Mouse (Mus musculus): ENCODE measurements at regions not wholly inside any gene's neighbourhood (a gene's known extent, or its start where the extent isn't known, plus 50 kb on each side); places are given as distances from the start of the nearest gene placed in this dataset.

- TF ChIP-seq TCF3 (IDR thresholded peaks at IDR 0.05; ENCODE audit: insufficient read length, low read depth) (no peak), POLR2AphosphoS2 (IDR thresholded peaks at IDR 0.05; ENCODE audit: insufficient read length, low read depth) (no peak), E2F4 (IDR thresholded peaks at IDR 0.05; ENCODE audit: insufficient read depth) (no peak), USF1 (IDR thresholded peaks at IDR 0.05; ENCODE audit: low read depth) (no peak), POLR2A (IDR thresholded peaks at IDR 0.05; ENCODE audit: insufficient read length, low read depth) (no peak), MAX (IDR thresholded peaks at IDR 0.05; ENCODE audit: low read depth) (no peak), TCF12 (IDR thresholded peaks at IDR 0.05; ENCODE audit: insufficient read depth, poor library complexity, severe bottlenecking) (no peak), MYOD1 (IDR thresholded peaks at IDR 0.05; ENCODE audit: control insufficient read depth in 1 of 3, insufficient read length in 2 of 3, low read depth in 2 of 3) (no peak), SRF (IDR thresholded peaks at IDR 0.05; ENCODE audit: control insufficient read depth, insufficient read length, low read depth) (no peak)
- H3K4me2 ChIP-seq (ENCODE audit: low read depth) = no peak overlapping the region
- no peak overlapping the region for H3ac ChIP-seq (ENCODE audit: control insufficient read depth, insufficient read length)
- H3K79me2 ChIP-seq (ENCODE audit: control insufficient read depth, insufficient read depth) = no peaks in the 10 kb centered on the region
- H3K36me3 ChIP-seq (ENCODE audit: control insufficient read depth, insufficient read depth) = no peaks in the 10 kb centered on the region
- H3K4me3 ChIP-seq = no peak overlapping the region
- H3K27me3 ChIP-seq (ENCODE audit: control insufficient read depth, insufficient read depth, insufficient read length) = no peaks in the 10 kb centered on the region
These were observed 345.0 kb upstream of the Lcorl start for GRCm38 (mm10) chr5:46202457-46202772.

- Histone ChIP-seq H3K27me3 (ENCODE audit: control insufficient read depth, insufficient read depth, insufficient read length) (no peaks in the 10 kb centered on the region), H3K4me3 (no peak overlapping the region), H3ac (ENCODE audit: control insufficient read depth, insufficient read length) (no peak overlapping the region), H3K4me2 (ENCODE audit: low read depth) (no peak overlapping the region), H3K79me2 (ENCODE audit: control insufficient read depth, insufficient read depth) (no peaks in the 10 kb centered on the region), H3K36me3 (ENCODE audit: control insufficient read depth, insufficient read depth) (no peaks in the 10 kb centered on the region)
- TF ChIP-seq MYOG (IDR thresholded peaks at IDR 0.05; ENCODE audit: control insufficient read depth in 1 of 3, insufficient read depth in 1 of 3, insufficient read length in 2 of 3, low read depth in 2 of 3) (no peak), USF1 (IDR thresholded peaks at IDR 0.05; ENCODE audit: low read depth) (no peak), MAX (IDR thresholded peaks at IDR 0.05; ENCODE audit: low read depth) (no peak), CEBPB (IDR thresholded peaks at IDR 0.05; ENCODE audit: insufficient read depth, poor library complexity, severe bottlenecking) (no peak), TCF12 (IDR thresholded peaks at IDR 0.05; ENCODE audit: insufficient read depth, poor library complexity, severe bottlenecking) (no peak), SRF (IDR thresholded peaks at IDR 0.05; ENCODE audit: control insufficient read depth, insufficient read length, low read depth) (no peak), TCF3 (IDR thresholded peaks at IDR 0.05; ENCODE audit: insufficient read length, low read depth) (no peak), POLR2A (IDR thresholded peaks at IDR 0.05; ENCODE audit: insufficient read length, low read depth) (no peak), POLR2AphosphoS2 (IDR thresholded peaks at IDR 0.05; ENCODE audit: insufficient read length, low read depth) (no peak), REST (IDR thresholded peaks at IDR 0.05; ENCODE audit: insufficient read depth, insufficient read length) (no peak), E2F4 (IDR thresholded peaks at IDR 0.05; ENCODE audit: insufficient read depth) (no peak), MYOD1 (IDR thresholded peaks at IDR 0.05; ENCODE audit: control insufficient read depth in 1 of 3, insufficient read length in 2 of 3, low read depth in 2 of 3) (no peak)
These were observed 344.4 kb upstream of the Lcorl start for GRCm38 (mm10) chr5:46201639-46202456.

- Histone ChIP-seq H3K36me3 (ENCODE audit: control insufficient read depth, insufficient read depth) (no peaks in the 10 kb centered on the region), H3K4me3 (no peak overlapping the region), H3K79me2 (ENCODE audit: control insufficient read depth, insufficient read depth) (no peaks in the 10 kb centered on the region), H3K27me3 (ENCODE audit: control insufficient read depth, insufficient read depth, insufficient read length) (no peaks in the 10 kb centered on the region), H3ac (ENCODE audit: control insufficient read depth, insufficient read length) (no peak overlapping the region), H3K4me2 (ENCODE audit: low read depth) (no peak overlapping the region)
- TF ChIP-seq TCF3 (IDR thresholded peaks at IDR 0.05; ENCODE audit: insufficient read length, low read depth) (no peak), USF1 (IDR thresholded peaks at IDR 0.05; ENCODE audit: low read depth) (no peak), MYOG (IDR thresholded peaks at IDR 0.05; ENCODE audit: control insufficient read depth in 1 of 3, insufficient read depth in 1 of 3, insufficient read length in 2 of 3, low read depth in 2 of 3) (no peak), REST (IDR thresholded peaks at IDR 0.05; ENCODE audit: insufficient read depth, insufficient read length) (no peak), E2F4 (IDR thresholded peaks at IDR 0.05; ENCODE audit: insufficient read depth) (no peak), SRF (IDR thresholded peaks at IDR 0.05; ENCODE audit: control insufficient read depth, insufficient read length, low read depth) (no peak), MAX (IDR thresholded peaks at IDR 0.05; ENCODE audit: low read depth) (no peak), TCF12 (IDR thresholded peaks at IDR 0.05; ENCODE audit: insufficient read depth, poor library complexity, severe bottlenecking) (no peak), MYOD1 (IDR thresholded peaks at IDR 0.05; ENCODE audit: control insufficient read depth in 1 of 3, insufficient read length in 2 of 3, low read depth in 2 of 3) (no peak)
These were observed 329.5 kb upstream of the Lcorl start for GRCm38 (mm10) chr5:46186908-46187307.

DNA sequence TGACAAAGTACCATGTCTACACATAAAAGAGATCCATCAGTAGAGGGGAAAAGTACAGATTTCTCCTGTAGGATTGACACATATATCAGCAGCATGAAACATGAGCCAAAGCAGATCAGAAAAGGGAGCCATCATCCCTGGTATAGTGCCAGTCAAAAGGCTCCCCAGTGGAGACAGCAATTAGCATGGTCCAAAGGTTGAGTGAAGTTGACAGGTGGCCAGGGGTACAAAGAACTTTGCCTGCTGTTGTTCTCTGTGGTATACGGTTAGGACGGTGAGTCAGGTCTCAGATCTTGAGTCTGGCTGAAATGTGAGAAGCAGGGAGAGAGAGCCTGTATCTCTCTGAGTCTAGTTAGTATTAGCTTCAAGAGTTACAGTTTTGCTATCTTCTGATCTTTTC, 324.7 kb upstream of the Lcorl start:
- TF ChIP-seq POLR2AphosphoS2 (IDR thresholded peaks at IDR 0.05; ENCODE audit: insufficient read length, low read depth) (no peak), E2F4 (IDR thresholded peaks at IDR 0.05; ENCODE audit: insufficient read depth) (no peak), SRF (IDR thresholded peaks at IDR 0.05; ENCODE audit: control insufficient read depth, insufficient read length, low read depth) (no peak), POLR2A (IDR thresholded peaks at IDR 0.05; ENCODE audit: insufficient read length, low read depth) (no peak), REST (IDR thresholded peaks at IDR 0.05; ENCODE audit: insufficient read depth, insufficient read length) (no peak), MYOG (IDR thresholded peaks at IDR 0.05; ENCODE audit: control insufficient read depth in 1 of 3, insufficient read depth in 1 of 3, insufficient read length in 2 of 3, low read depth in 2 of 3) (peak in 1 of 3 experiments; percentile 5), USF1 (IDR thresholded peaks at IDR 0.05; ENCODE audit: low read depth) (no peak), MAX (IDR thresholded peaks at IDR 0.05; ENCODE audit: low read depth) (no peak), MYOD1 (IDR thresholded peaks at IDR 0.05; ENCODE audit: control insufficient read depth in 1 of 3, insufficient read length in 2 of 3, low read depth in 2 of 3) (peak; percentile 72 to 99 (median 98)), TCF3 (IDR thresholded peaks at IDR 0.05; ENCODE audit: insufficient read length, low read depth) (peak; percentile 25), CEBPB (IDR thresholded peaks at IDR 0.05; ENCODE audit: insufficient read depth, poor library complexity, severe bottlenecking) (no peak), TCF12 (IDR thresholded peaks at IDR 0.05; ENCODE audit: insufficient read depth, poor library complexity, severe bottlenecking) (peak; percentile 68)
- Histone ChIP-seq H3K36me3 (ENCODE audit: control insufficient read depth, insufficient read depth) (no peaks in the 10 kb centered on the region), H3K27me3 (ENCODE audit: control insufficient read depth, insufficient read depth, insufficient read length) (no peaks in the 10 kb centered on the region), H3K79me2 (ENCODE audit: control insufficient read depth, insufficient read depth) (no peaks in the 10 kb centered on the region), H3ac (ENCODE audit: control insufficient read depth, insufficient read length) (no peak overlapping the region), H3K4me3 (no peak overlapping the region), H3K4me2 (ENCODE audit: low read depth) (peak overlapping the region; percentile 61)

Measured in myocyte (in vitro differentiated cells).